Mouse (Mus musculus) ES-Bruce4 (cell line): ENCODE measurements around the gene Qprt. TPM values are rescaled to one million over a fixed set of nuclear protein-coding genes. Genes with fewer than 3 reads are reported as not detected.

ENCODE experiments used
- H3K27ac ChIP-seq: 2 replicates; pipeline ENCODE4 v1.5.1; 2012; ENCODE audit warnings: low read length, inconsistent platforms; ENCODE audit not compliant: insufficient read depth
- H3K27me3 ChIP-seq: 2 replicates; pipeline ENCODE4 v1.6.1; 2012; ENCODE audit warnings: mild to moderate bottlenecking, low read length, inconsistent platforms; ENCODE audit not compliant: control insufficient read depth, poor library complexity, insufficient read depth, severe bottlenecking
- H3K36me3 ChIP-seq: 2 replicates; pipeline ENCODE4 v1.6.1; 2012; ENCODE audit warnings: inconsistent platforms, mild to moderate bottlenecking, low read length, moderate library complexity; ENCODE audit not compliant: control insufficient read depth, poor library complexity, insufficient read depth, severe bottlenecking
- H3K4me1 ChIP-seq: one replicate; pipeline ENCODE4 v1.8.1; 2011; ENCODE audit warnings: low read length; ENCODE audit not compliant: control insufficient read depth, insufficient read depth
- H3K4me3 ChIP-seq: 2 replicates; pipeline ENCODE4 v1.5.1; 2011; ENCODE audit warnings: low read depth, mild to moderate bottlenecking, low read length
- H3K9ac ChIP-seq: 2 replicates; pipeline ENCODE4 v1.6.1; 2012; ENCODE audit warnings: low read depth, mild to moderate bottlenecking, inconsistent platforms; ENCODE audit not compliant: poor library complexity, severe bottlenecking
- H3K9me3 ChIP-seq: replicated peaks from 2 replicates; pipeline ENCODE4 v1.6.1; 2012; ENCODE audit warnings: mild to moderate bottlenecking, low read length, inconsistent platforms; ENCODE audit not compliant: control insufficient read depth, poor library complexity, insufficient read depth, severe bottlenecking
- CTCF ChIP-seq: IDR thresholded peaks from one replicate; pipeline ENCODE4 v1.8.1; 2011; ENCODE audit warnings: low read depth, low read length
- EP300 ChIP-seq: IDR thresholded peaks from 2 replicates; pipeline ENCODE4 v1.6.1; 2011; ENCODE audit warnings: low read depth, low read length; ENCODE audit not compliant: insufficient read depth
- POLR2A ChIP-seq: IDR thresholded peaks from one replicate; pipeline ENCODE4 v1.8.1; 2011; ENCODE audit warnings: low read length; ENCODE audit not compliant: insufficient read depth
- polyA plus RNA-seq: library from polyadenylated mRNA; stranded (reverse); fragments of >200 nt; gene quantifications from 2 replicates; pipeline ENCODE4 v1.2.4, GENCODE M21; 2011; ENCODE audit warnings: low read depth; ENCODE audit not compliant: missing spikeins, insufficient read depth, insufficient read length

Qprt gene
- polyA plus RNA-seq, 1 experiment = 8.6 TPM

DNA sequence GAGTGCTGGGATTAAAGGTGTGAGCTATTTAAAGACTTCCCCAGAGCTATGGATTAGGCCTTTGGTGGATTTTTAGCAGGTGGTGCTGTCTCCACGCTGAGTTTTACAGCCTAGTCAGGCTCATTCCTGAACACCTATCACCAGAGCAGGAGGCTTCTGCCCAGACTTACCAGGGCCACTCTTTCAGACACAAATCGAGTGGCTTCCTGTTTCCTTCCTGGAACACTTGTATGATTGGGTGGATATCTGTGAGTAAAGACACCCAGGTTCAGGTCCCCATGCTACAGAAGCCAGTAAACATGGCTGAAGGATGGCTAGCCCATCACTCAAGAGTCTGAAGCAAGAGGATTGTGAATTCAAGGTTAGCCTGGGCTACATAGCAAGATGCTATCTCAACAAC lies 39.0 kb downstream of the Qprt start:
- H3K9me3 ChIP-seq = no peaks in the 10 kb centered on the region
- no peaks in the 10 kb centered on the region for H3K36me3 ChIP-seq
- no peak overlapping the region for H3K4me3 ChIP-seq
- no peaks in the 10 kb centered on the region for H3K4me1 ChIP-seq
- H3K27ac ChIP-seq = no peak overlapping the region
- TF ChIP-seq EP300 (no peak), POLR2A (no peak), CTCF (no peak)
- no peaks in the 10 kb centered on the region for H3K27me3 ChIP-seq
- no peak overlapping the region for H3K9ac ChIP-seq

DNA sequence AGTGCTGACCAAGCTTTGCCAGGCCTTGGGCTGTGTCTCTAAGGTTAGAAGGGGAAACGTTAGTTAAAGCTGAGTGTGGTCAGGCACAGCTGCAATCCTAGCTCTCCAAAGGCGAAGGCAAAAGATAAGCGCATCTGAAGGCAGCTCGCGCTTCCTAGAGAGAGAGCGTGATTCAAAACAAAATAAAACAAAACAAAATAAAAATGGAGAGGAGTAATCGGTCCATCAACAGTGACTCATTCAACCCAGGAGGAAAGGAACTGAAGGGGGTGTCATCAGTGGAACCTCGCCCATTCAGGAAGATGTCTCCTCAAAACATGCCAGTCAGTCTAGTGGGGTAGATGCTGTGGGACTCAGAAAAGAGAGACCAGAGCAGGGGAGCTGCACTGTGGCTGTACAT lies 39.8 kb downstream of the Qprt start:
- no peak overlapping the region for H3K4me3 ChIP-seq
- TF ChIP-seq POLR2A = no peak
- TF ChIP-seq EP300 = no peak
- TF ChIP-seq CTCF = no peak

DNA sequence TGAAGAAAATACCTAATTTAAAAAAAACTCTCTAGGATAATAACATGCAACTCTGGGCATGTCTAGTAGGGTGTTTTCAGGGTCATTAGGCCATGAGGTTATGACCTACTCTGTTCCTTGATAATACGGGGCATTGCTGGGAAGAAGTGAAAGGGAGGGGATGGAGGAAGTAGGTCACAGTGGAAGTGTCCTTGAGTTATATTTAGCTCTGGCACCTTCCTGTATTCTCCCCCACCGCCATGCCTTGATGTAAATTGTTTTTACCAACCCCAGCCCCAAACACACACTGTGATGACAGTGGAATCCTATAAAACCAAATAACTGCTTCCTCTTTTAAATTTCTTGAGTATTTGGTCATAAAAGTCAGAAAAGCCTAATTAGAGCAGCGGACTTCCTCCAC lies 42.0 kb downstream of the Qprt start:
- Histone ChIP-seq H3K27me3 (no peaks in the 10 kb centered on the region), H3K4me3 (no peak overlapping the region), H3K9me3 (no peaks in the 10 kb centered on the region), H3K4me1 (no peaks in the 10 kb centered on the region), H3K27ac (no peak overlapping the region), H3K36me3 (no peaks in the 10 kb centered on the region), H3K9ac (no peak overlapping the region)
- TF ChIP-seq POLR2A (no peak), EP300 (no peak), CTCF (no peak)

More for the DNA sequence above, 39.8 kb downstream of the Qprt start:
- Histone ChIP-seq H3K9ac (no peak overlapping the region), H3K27ac (no peak overlapping the region), H3K9me3 (no peaks in the 10 kb centered on the region), H3K36me3 (no peaks in the 10 kb centered on the region), H3K4me1 (no peaks in the 10 kb centered on the region), H3K27me3 (no peaks in the 10 kb centered on the region)

DNA sequence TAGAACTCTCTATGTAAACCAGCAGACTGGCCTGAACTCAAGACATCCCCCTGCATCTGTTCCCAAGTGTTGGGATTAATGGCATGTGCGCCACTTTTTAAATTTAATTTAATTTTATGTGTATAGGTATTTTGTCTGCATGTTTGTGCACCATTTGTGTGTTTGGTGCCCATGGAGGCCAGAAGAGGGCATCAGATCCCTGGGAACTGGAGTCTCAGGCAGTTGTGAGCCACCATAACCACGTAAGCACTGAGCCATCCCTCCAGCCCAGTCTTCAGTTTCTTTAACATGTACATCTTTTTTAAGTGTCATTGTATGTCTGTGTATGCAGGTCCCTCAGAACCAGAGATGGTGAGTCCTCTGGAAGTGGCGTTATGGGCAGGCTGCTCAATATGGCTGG lies 44.3 kb downstream of the Qprt start:
- no peak overlapping the region for H3K27ac ChIP-seq
- H3K4me1 ChIP-seq = no peaks in the 10 kb centered on the region
- H3K27me3 ChIP-seq = no peaks in the 10 kb centered on the region
- peak; percentile 27 for TF ChIP-seq CTCF
- no peak for TF ChIP-seq POLR2A
- no peak for TF ChIP-seq EP300
- no peak overlapping the region for H3K9ac ChIP-seq
- no peaks in the 10 kb centered on the region for H3K9me3 ChIP-seq
- H3K36me3 ChIP-seq = no peaks in the 10 kb centered on the region
- no peak overlapping the region for H3K4me3 ChIP-seq

DNA sequence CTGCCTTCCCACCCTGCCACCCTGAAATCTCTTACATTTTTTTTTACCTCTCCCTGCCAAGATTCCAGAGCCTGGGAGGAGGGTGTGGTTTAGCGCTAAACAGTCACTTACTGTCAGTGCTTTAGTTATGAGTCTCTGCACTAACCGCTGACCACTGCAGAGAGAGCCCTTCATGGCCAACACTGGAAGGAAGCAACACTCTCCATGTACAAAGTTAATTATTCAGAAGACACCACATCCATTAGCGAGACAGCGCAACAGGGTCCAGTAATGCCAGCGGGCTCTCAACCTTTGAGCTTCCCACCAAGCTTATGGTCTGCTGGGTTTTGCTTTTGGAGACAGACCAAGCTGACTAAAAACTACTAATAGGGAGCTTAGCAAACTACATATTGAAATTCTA lies 45.8 kb downstream of the Qprt start:
- Histone ChIP-seq H3K27ac (no peak overlapping the region), H3K4me3 (no peak overlapping the region), H3K9ac (no peak overlapping the region), H3K27me3 (no peaks in the 10 kb centered on the region), H3K9me3 (no peaks in the 10 kb centered on the region), H3K4me1 (no peaks in the 10 kb centered on the region), H3K36me3 (no peaks in the 10 kb centered on the region)
- TF ChIP-seq EP300 (no peak), CTCF (no peak), POLR2A (no peak)

DNA sequence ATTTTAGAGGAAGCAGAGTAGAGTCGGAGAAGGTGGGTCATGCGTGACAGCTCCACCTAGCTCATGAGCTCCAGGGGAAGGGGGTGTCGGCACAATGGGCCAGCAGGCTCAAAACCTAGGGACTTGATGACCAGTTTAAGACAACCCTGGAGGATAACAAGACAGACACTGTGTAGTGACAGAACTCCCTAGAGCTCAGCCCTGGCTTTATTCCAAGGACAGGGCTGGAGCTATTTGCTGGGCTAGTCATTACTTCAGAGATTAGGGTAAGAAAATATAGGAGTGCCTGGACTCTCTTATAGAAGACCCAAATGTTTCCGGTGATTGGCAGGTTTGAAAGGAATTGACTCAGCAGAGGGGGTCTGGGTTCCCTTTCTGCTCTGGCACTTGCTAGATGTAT lies 48.8 kb downstream of the Qprt start:
- Histone ChIP-seq H3K27me3 (no peaks in the 10 kb centered on the region), H3K4me1 (no peaks in the 10 kb centered on the region), H3K4me3 (no peak overlapping the region), H3K27ac (no peak overlapping the region), H3K36me3 (no peaks in the 10 kb centered on the region), H3K9ac (no peak overlapping the region), H3K9me3 (no peaks in the 10 kb centered on the region)
- TF ChIP-seq CTCF = no peak
- TF ChIP-seq POLR2A = no peak
- TF ChIP-seq EP300 = no peak

DNA sequence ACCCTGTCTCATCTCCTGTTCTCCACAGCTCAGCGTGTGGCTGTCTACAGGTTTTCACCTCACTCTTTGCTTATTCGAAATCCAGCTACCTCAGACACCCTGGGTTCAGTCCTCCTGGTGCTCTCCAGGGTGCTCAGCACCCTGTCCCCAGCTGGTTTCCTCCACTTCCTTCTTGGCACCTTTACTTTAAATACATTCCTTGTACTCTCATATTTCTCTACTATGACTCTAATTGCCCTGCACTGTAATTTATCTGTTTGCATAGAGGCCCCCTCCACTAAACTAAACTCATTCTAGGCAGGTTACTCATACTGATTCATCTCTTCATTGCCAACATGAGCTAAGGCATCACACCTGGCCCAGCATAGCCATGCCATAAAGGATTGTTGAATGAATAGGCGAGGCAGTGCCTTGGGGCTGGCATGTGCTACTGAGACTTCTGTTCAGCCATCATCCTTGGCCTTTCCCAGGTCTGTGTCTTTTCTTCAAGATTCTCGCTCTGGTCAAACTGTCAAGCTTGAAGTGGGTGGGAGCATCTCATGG lies 51.1 kb downstream of the Qprt start:
- H3K4me1 ChIP-seq = no peaks in the 10 kb centered on the region
- no peak overlapping the region for H3K4me3 ChIP-seq
- no peak for TF ChIP-seq EP300
- no peak for TF ChIP-seq CTCF
- no peak for TF ChIP-seq POLR2A
- H3K27me3 ChIP-seq = no peaks in the 10 kb centered on the region
- no peaks in the 10 kb centered on the region for H3K9me3 ChIP-seq
- no peak overlapping the region for H3K27ac ChIP-seq
- H3K36me3 ChIP-seq = no peaks in the 10 kb centered on the region
- H3K9ac ChIP-seq = no peak overlapping the region
